Mouse (Mus musculus): ENCODE data around the gene Hdac10.

Gene Hdac10

GRCm38 (mm10) chr15:89148496-89149270 lies 20.2 kb upstream of the Hdac10 start:
- DNase-seq (ENCODE audit: low spot score) = no peak

GRCm38 (mm10) chr15:89147895-89148294 lies 19.4 kb upstream of the Hdac10 start:
- no peak for DNase-seq (ENCODE audit: low spot score)

- no peak for DNase-seq (ENCODE audit: low spot score)
Measured at GRCm38 (mm10) chr15:89147456-89147855, 19.0 kb upstream of the Hdac10 start.

- no peak for DNase-seq (ENCODE audit: low spot score)
Measured at GRCm38 (mm10) chr15:89147024-89147423, 18.5 kb upstream of the Hdac10 start.

- DNase-seq (ENCODE audit: low spot score) = no peak
Measured at GRCm38 (mm10) chr15:89146537-89146936, 18.0 kb upstream of the Hdac10 start.

- DNase-seq (ENCODE audit: low spot score) = no peak
Measured at GRCm38 (mm10) chr15:89145813-89146350, 17.4 kb upstream of the Hdac10 start.

GRCm38 (mm10) chr15:89144965-89145364 lies 16.5 kb upstream of the Hdac10 start:
- no peak for DNase-seq (ENCODE audit: low spot score)

- DNase-seq (ENCODE audit: low spot score) = no peak
Measured at GRCm38 (mm10) chr15:89143134-89143533, 14.6 kb upstream of the Hdac10 start.

- DNase-seq (ENCODE audit: low spot score) = no peak
Measured at GRCm38 (mm10) chr15:89141905-89142304, 13.4 kb upstream of the Hdac10 start.

- no peak for DNase-seq (ENCODE audit: low spot score)
Measured at GRCm38 (mm10) chr15:89141443-89141842, 12.9 kb upstream of the Hdac10 start.

- DNase-seq (ENCODE audit: low spot score) = no peak
Measured at GRCm38 (mm10) chr15:89140659-89141252, 12.3 kb upstream of the Hdac10 start, which contains the start of gene Mapk12. Gene Mapk12, minus strand, starts transcription at chr15:89140703.

GRCm38 (mm10) chr15:89140048-89140658 lies 11.7 kb upstream of the Hdac10 start:
- no peak for DNase-seq (ENCODE audit: low spot score)

- no peak for DNase-seq (ENCODE audit: low spot score)
Measured at GRCm38 (mm10) chr15:89138531-89138930, 10.0 kb upstream of the Hdac10 start.

- DNase-seq (ENCODE audit: low spot score) = no peak
Measured at GRCm38 (mm10) chr15:89138046-89138405, 9.5 kb upstream of the Hdac10 start.

GRCm38 (mm10) chr15:89137378-89138045 lies 9.0 kb upstream of the Hdac10 start:
- DNase-seq (ENCODE audit: low spot score) = no peak

GRCm38 (mm10) chr15:89136461-89137155 lies 8.1 kb upstream of the Hdac10 start:
- DNase-seq (ENCODE audit: low spot score) = no peak

GRCm38 (mm10) chr15:89131316-89131715 lies 2.8 kb upstream of the Hdac10 start:
- no peak for DNase-seq (ENCODE audit: low spot score)

GRCm38 (mm10) chr15:89130245-89130644 lies 1.7 kb upstream of the Hdac10 start:
- no peak for DNase-seq (ENCODE audit: low spot score)

GRCm38 (mm10) chr15:89127364-89127940 lies 1.0 kb downstream of the Hdac10 start:
- no peak for DNase-seq (ENCODE audit: low spot score)

GRCm38 (mm10) chr15:89126622-89127021 lies 1.9 kb downstream of the Hdac10 start:
- DNase-seq (ENCODE audit: low spot score) = no peak

GRCm38 (mm10) chr15:89125351-89125750 lies 3.1 kb downstream of the Hdac10 start:
- no peak for DNase-seq (ENCODE audit: low spot score)

Measured in adipocyte (in vitro differentiated cells).